Mouse (Mus musculus): ENCODE results near the gene Pdcd6ip. TPM values are rescaled to one million over a fixed set of nuclear protein-coding genes. Genes with fewer than 3 reads are reported as not detected.
"Not testable (repeated sequence)": the region's sequence is repeated elsewhere in the genome, so short reads cannot be mapped to it uniquely, and the experiment has no call there.

Pdcd6ip gene
- polyA plus RNA-seq, 1 experiment from 2014 or later: 54.3 TPM

GRCm38 (mm10) chr9:113726991-113727680 is 19.1 kb upstream of the Pdcd6ip start:
- no peak overlapping the region for H3K4me2 ChIP-seq
- no peaks in the 10 kb centered on the region for H3K9me3 ChIP-seq
- H3K4me3 ChIP-seq (replicated peaks): no peak overlapping the region
- H3K9ac ChIP-seq: no peak overlapping the region
- H3K36me3 ChIP-seq (replicated peaks): no peaks in the 10 kb centered on the region
- no peak overlapping the region for H3K27ac ChIP-seq
- no peak for ATAC-seq (ENCODE audit: low FRiP score)
- 90% methylated on average over 18 of the region's 18 CpGs for WGBS
- no peaks in the 10 kb centered on the region for H3K27me3 ChIP-seq
- H3K4me1 ChIP-seq: no peaks in the 10 kb centered on the region

- H3K4me1 ChIP-seq: no peaks in the 10 kb centered on the region
These were observed 18.1 kb upstream of the Pdcd6ip start for GRCm38 (mm10) chr9:113726131-113726530.

GRCm38 (mm10) chr9:113725609-113726008 is 17.6 kb upstream of the Pdcd6ip start:
- not testable (repeated sequence) for H3K4me3 ChIP-seq (replicated peaks); H3K4me2 ChIP-seq; ATAC-seq (ENCODE audit: low FRiP score); H3K27me3 ChIP-seq; H3K36me3 ChIP-seq (replicated peaks); H3K9me3 ChIP-seq; H3K27ac ChIP-seq; H3K4me1 ChIP-seq; H3K9ac ChIP-seq
- 91% methylated on average over 5 of the region's 5 CpGs for WGBS

More at GRCm38 (mm10) chr9:113726131-113726530, 18.1 kb upstream of the Pdcd6ip start:
- no peaks in the 10 kb centered on the region for H3K27me3 ChIP-seq
- 71% methylated on average over 3 of the region's 3 CpGs for WGBS
- H3K27ac ChIP-seq: no peak overlapping the region
- ATAC-seq (ENCODE audit: low FRiP score): no peak
- no peak overlapping the region for H3K4me3 ChIP-seq (replicated peaks)
- no peaks in the 10 kb centered on the region for H3K36me3 ChIP-seq (replicated peaks)
- H3K9me3 ChIP-seq: no peaks in the 10 kb centered on the region
- no peak overlapping the region for H3K4me2 ChIP-seq
- H3K9ac ChIP-seq: no peak overlapping the region

- 86% methylated on average over 15 of the region's 15 CpGs for WGBS
- no peaks in the 10 kb centered on the region for H3K27me3 ChIP-seq
- no peak overlapping the region for H3K4me2 ChIP-seq
- H3K9ac ChIP-seq: no peak overlapping the region
- H3K4me1 ChIP-seq: no peaks in the 10 kb centered on the region
- H3K27ac ChIP-seq: no peak overlapping the region
- ATAC-seq (ENCODE audit: low FRiP score): no peak
- H3K4me3 ChIP-seq (replicated peaks): no peak overlapping the region
- no peaks in the 10 kb centered on the region for H3K36me3 ChIP-seq (replicated peaks)
- no peaks in the 10 kb centered on the region for H3K9me3 ChIP-seq
These were observed 16.6 kb upstream of the Pdcd6ip start for GRCm38 (mm10) chr9:113724646-113725045.

GRCm38 (mm10) chr9:113719063-113719462 is 11.0 kb upstream of the Pdcd6ip start:
- H3K27me3 ChIP-seq: no peaks in the 10 kb centered on the region
- H3K4me2 ChIP-seq: no peak overlapping the region
- H3K9ac ChIP-seq: no peak overlapping the region
- H3K9me3 ChIP-seq: no peaks in the 10 kb centered on the region
- WGBS: 30% methylated on average over 5 of the region's 5 CpGs
- no peaks in the 10 kb centered on the region for H3K36me3 ChIP-seq (replicated peaks)
- H3K4me1 ChIP-seq: no peaks in the 10 kb centered on the region
- no peak overlapping the region for H3K4me3 ChIP-seq (replicated peaks)
- ATAC-seq (ENCODE audit: low FRiP score): no peak
- H3K27ac ChIP-seq: no peak overlapping the region

- H3K4me2 ChIP-seq: no peak overlapping the region
- H3K27ac ChIP-seq: no peak overlapping the region
- peaks cover 16% of the 10 kb centered on the region for H3K4me1 ChIP-seq
- H3K9ac ChIP-seq: no peak overlapping the region
- no peaks in the 10 kb centered on the region for H3K27me3 ChIP-seq
- WGBS: 79% methylated on average over 12 of the region's 12 CpGs
- H3K9me3 ChIP-seq: no peaks in the 10 kb centered on the region
- no peak overlapping the region for H3K4me3 ChIP-seq (replicated peaks)
- H3K36me3 ChIP-seq (replicated peaks): no peaks in the 10 kb centered on the region
- no peak for ATAC-seq (ENCODE audit: low FRiP score)
These were observed 2.8 kb upstream of the Pdcd6ip start for GRCm38 (mm10) chr9:113710871-113711270.

GRCm38 (mm10) chr9:113708361-113709280 is 562 bp upstream of the Pdcd6ip start:
- Histone ChIP-seq H3K27ac (peak overlapping the region; percentile 74; the same call in 1 of the 2 replicates), H3K9me3 (no peaks in the 10 kb centered on the region), H3K9ac (peak overlapping the region; percentile 91; the same call in 1 of the 2 replicates), H3K4me1 (peaks cover 22% of the 10 kb centered on the region), H3K36me3 (replicated peaks) (no peaks in the 10 kb centered on the region), H3K4me2 (peak overlapping the region; percentile 89), H3K27me3 (no peaks in the 10 kb centered on the region), H3K4me3 (replicated peaks) (peak overlapping the region; percentile 92)
- 58% methylated on average over 19 of the region's 19 CpGs for WGBS
- peak; percentile 22 for ATAC-seq (ENCODE audit: low FRiP score)

- H3K9me3 ChIP-seq: no peaks in the 10 kb centered on the region
- peak overlapping the region; percentile 91 for H3K9ac ChIP-seq
- 76% methylated on average over 9 of the region's 9 CpGs for WGBS
- peak overlapping the region; percentile 92 for H3K4me3 ChIP-seq (replicated peaks)
- no peak overlapping the region for H3K27ac ChIP-seq
- no peaks in the 10 kb centered on the region for H3K36me3 ChIP-seq (replicated peaks)
- H3K4me1 ChIP-seq: peaks cover 22% of the 10 kb centered on the region
- no peaks in the 10 kb centered on the region for H3K27me3 ChIP-seq
- ATAC-seq (ENCODE audit: low FRiP score): no peak
- peak overlapping the region; percentile 89 for H3K4me2 ChIP-seq
These were observed 1.2 kb downstream of the Pdcd6ip start for GRCm38 (mm10) chr9:113706841-113707240.

- peak overlapping the region; percentile 89 for H3K4me2 ChIP-seq
- no peaks in the 10 kb centered on the region for H3K9me3 ChIP-seq
- WGBS: 77% methylated on average over 2 of the region's 2 CpGs
- no peaks in the 10 kb centered on the region for H3K27me3 ChIP-seq
- no peaks in the 10 kb centered on the region for H3K36me3 ChIP-seq (replicated peaks)
- no peak overlapping the region; the same call in 1 of the 2 replicates for H3K9ac ChIP-seq
- peaks cover 22% of the 10 kb centered on the region for H3K4me1 ChIP-seq
- ATAC-seq (ENCODE audit: low FRiP score): no peak
- no peak overlapping the region; the same call in 1 of the 2 replicates for H3K4me3 ChIP-seq (replicated peaks)
- H3K27ac ChIP-seq: no peak overlapping the region
These were observed 2.0 kb downstream of the Pdcd6ip start for GRCm38 (mm10) chr9:113706108-113706507.

GRCm38 (mm10) chr9:113701441-113702160 is 6.5 kb downstream of the Pdcd6ip start:
- no peaks in the 10 kb centered on the region for H3K27me3 ChIP-seq
- H3K4me1 ChIP-seq: peaks cover 13% of the 10 kb centered on the region
- peaks cover 13% of the 10 kb centered on the region for H3K36me3 ChIP-seq (replicated peaks)
- no peak overlapping the region for H3K27ac ChIP-seq
- H3K4me2 ChIP-seq: no peak overlapping the region
- no peak overlapping the region for H3K4me3 ChIP-seq (replicated peaks)
- no peak overlapping the region for H3K9ac ChIP-seq
- 87% methylated on average over 5 of the region's 5 CpGs for WGBS
- H3K9me3 ChIP-seq: no peaks in the 10 kb centered on the region
- no peak for ATAC-seq (ENCODE audit: low FRiP score)

- 95% methylated on average over 12 of the region's 12 CpGs for WGBS
- ATAC-seq (ENCODE audit: low FRiP score): no peak
These were observed 20.6 kb downstream of the Pdcd6ip start for GRCm38 (mm10) chr9:113687461-113687860.

GRCm38 (mm10) chr9:113673721-113674120 is 34.3 kb downstream of the Pdcd6ip start:
- H3K4me2 ChIP-seq: no peak overlapping the region
- WGBS: 96% methylated on average over 6 of the region's 6 CpGs
- H3K36me3 ChIP-seq (replicated peaks): peaks cover 76% of the 10 kb centered on the region
- no peak overlapping the region for H3K9ac ChIP-seq
- no peaks in the 10 kb centered on the region for H3K9me3 ChIP-seq
- H3K4me1 ChIP-seq: no peaks in the 10 kb centered on the region
- no peak for ATAC-seq (ENCODE audit: low FRiP score)
- no peak overlapping the region for H3K4me3 ChIP-seq (replicated peaks)
- H3K27me3 ChIP-seq: no peaks in the 10 kb centered on the region
- no peak overlapping the region for H3K27ac ChIP-seq

More at GRCm38 (mm10) chr9:113687461-113687860, 20.6 kb downstream of the Pdcd6ip start:
- Histone ChIP-seq H3K4me2 (no peak overlapping the region), H3K4me1 (no peaks in the 10 kb centered on the region), H3K27ac (no peak overlapping the region), H3K9ac (no peak overlapping the region), H3K9me3 (no peaks in the 10 kb centered on the region), H3K27me3 (no peaks in the 10 kb centered on the region), H3K4me3 (replicated peaks) (no peak overlapping the region), H3K36me3 (replicated peaks) (peaks cover 58% of the 10 kb centered on the region)

Measured in forebrain, embryonic 12.5 days (tissue).